Mouse (Mus musculus): ENCODE data around the gene Slc30a10. TPM values are rescaled to one million over a fixed set of nuclear protein-coding genes. Genes with fewer than 3 reads are reported as not detected.
A peak's percentile ranks its signal among the peaks of the same experiment; 100 is the strongest.

Gene Slc30a10
- polyA plus RNA-seq, 1 experiment from 2014 or later: 0.08 TPM

- Histone ChIP-seq H3K36me3 (ENCODE audit: insufficient read depth, low read length) (no peaks in the 10 kb centered on the region), H3K27ac (no peak overlapping the region), H3K9ac (ENCODE audit: low read depth, low read length) (no peak overlapping the region), H3K9me3 (replicated peaks; ENCODE audit: low read length) (no peaks in the 10 kb centered on the region), H3K4me3 (replicated peaks; ENCODE audit: low read depth, low read length) (no peak overlapping the region), H3K4me1 (replicated peaks; ENCODE audit: insufficient read depth, low read length) (no peaks in the 10 kb centered on the region), H3K4me2 (ENCODE audit: low read length) (no peak overlapping the region), H3K27me3 (ENCODE audit: insufficient read depth, low read length) (no peaks in the 10 kb centered on the region)
- WGBS: 87% methylated on average over 4 of the region's 4 CpGs
- DNase-seq (ENCODE audit: low spot score): no peak
- TF ChIP-seq CTCF (IDR thresholded peaks at IDR 0.05; ENCODE audit: low read depth): no peak
- no peak for ATAC-seq (replicated peaks; ENCODE audit: low FRiP score, low read depth)
These were observed 18.1 kb downstream of the Slc30a10 start for GRCm38 (mm10) chr1:185472730-185473129.

DNA sequence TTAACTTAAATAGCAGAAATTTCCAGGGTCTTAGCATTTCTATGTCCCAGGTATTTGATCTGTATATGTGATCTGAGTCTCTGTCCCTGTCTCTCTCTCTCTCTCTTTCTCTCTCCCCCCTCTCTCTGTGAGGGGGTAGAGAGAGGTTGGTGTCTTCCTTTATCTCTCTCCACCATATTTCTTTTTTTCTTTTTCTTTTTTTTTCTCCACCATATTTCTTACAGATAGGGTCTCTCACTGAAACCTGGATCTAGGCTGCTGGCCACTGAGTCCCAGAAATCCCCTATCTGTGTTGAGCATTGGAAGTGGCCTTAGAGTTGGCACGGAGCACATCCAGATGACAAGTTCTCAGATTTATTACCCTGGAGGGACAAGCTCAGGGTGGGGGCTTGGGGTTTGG lies 18.8 kb downstream of the Slc30a10 start:
- no peak overlapping the region for H3K4me3 ChIP-seq (replicated peaks; ENCODE audit: low read depth, low read length)
- no peaks in the 10 kb centered on the region for H3K9me3 ChIP-seq (replicated peaks; ENCODE audit: low read length)
- H3K4me2 ChIP-seq (ENCODE audit: low read length): no peak overlapping the region
- DNase-seq (ENCODE audit: low spot score): no peak
- WGBS: 69% methylated on average over 1 of the region's 1 CpGs
- no peak overlapping the region for H3K9ac ChIP-seq (ENCODE audit: low read depth, low read length)
- TF ChIP-seq CTCF (IDR thresholded peaks at IDR 0.05; ENCODE audit: low read depth): no peak
- H3K4me1 ChIP-seq (replicated peaks; ENCODE audit: insufficient read depth, low read length): no peaks in the 10 kb centered on the region
- no peaks in the 10 kb centered on the region for H3K36me3 ChIP-seq (ENCODE audit: insufficient read depth, low read length)
- no peaks in the 10 kb centered on the region for H3K27me3 ChIP-seq (ENCODE audit: insufficient read depth, low read length)
- no peak for ATAC-seq (replicated peaks; ENCODE audit: low FRiP score, low read depth)
- H3K27ac ChIP-seq: no peak overlapping the region

DNA sequence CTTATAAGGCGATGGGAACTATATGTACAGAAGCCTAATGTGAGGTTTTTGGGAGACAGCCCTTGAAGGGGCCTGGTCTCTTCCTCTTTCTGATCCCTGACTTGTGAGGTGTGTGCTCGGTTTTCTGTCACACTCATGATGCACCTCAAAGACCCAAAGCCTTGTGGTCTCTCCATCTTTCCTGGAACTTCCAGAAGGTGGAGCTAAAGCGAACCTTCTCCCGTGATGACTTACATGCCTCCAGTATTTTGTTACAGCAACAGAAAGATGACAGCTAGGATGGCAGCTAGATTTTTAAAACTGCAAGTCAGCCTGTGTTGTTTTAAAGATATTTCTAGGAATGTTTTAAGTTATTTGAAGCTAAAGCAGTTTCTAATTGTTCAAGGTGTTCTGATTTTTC lies 25.2 kb downstream of the Slc30a10 start:
- H3K4me3 ChIP-seq (replicated peaks; ENCODE audit: low read depth, low read length): no peak overlapping the region
- no peak overlapping the region for H3K9ac ChIP-seq (ENCODE audit: low read depth, low read length)
- no peak for TF ChIP-seq CTCF (IDR thresholded peaks at IDR 0.05; ENCODE audit: low read depth)
- H3K4me2 ChIP-seq (ENCODE audit: low read length): no peak overlapping the region
- DNase-seq (ENCODE audit: low spot score): no peak
- H3K27me3 ChIP-seq (ENCODE audit: insufficient read depth, low read length): no peaks in the 10 kb centered on the region
- no peaks in the 10 kb centered on the region for H3K9me3 ChIP-seq (replicated peaks; ENCODE audit: low read length)
- no peaks in the 10 kb centered on the region for H3K36me3 ChIP-seq (ENCODE audit: insufficient read depth, low read length)
- WGBS: 95% methylated on average over 4 of the region's 4 CpGs
- ATAC-seq (replicated peaks; ENCODE audit: low FRiP score, low read depth): no peak
- H3K4me1 ChIP-seq (replicated peaks; ENCODE audit: insufficient read depth, low read length): no peaks in the 10 kb centered on the region
- H3K27ac ChIP-seq: no peak overlapping the region

DNA sequence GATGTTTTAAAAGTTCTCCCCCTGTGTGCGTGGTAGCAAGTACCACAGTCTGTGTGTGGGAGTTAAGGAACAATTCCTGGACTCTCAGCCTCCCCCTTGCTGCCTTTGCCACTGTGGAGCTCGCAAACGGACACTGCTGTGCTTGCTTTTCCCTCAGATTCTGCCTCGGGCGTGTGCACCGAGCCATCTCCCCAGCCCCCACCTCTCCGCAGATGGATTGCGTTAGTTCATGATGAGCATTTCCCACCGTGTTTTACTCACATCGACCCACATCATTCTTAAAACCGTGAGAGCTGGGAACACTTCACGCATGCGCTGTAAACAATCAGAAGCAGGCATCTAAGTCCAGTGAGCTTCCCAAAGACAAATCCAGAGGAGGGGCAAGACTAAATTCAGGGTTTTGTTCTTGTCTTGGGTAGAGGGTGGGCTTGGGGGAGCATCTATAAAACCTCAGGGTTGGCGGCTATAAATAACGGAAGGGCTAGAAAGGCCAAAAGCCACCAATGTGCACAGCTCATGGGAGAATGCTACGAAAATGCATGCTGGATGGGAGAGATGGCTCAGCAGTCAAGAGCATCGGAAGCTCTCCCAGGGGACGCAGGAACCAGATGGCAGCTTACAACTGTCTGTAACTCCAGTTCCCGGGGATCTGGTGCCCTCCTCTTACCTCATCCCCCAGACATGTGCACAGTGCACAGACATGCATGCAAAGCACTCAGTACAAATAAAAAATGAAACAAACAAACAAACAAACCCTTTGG lies 27.5 kb downstream of the Slc30a10 start:
- peak overlapping the region; percentile 24; the same call in 1 of the 2 replicates for H3K4me3 ChIP-seq (replicated peaks; ENCODE audit: low read depth, low read length)
- H3K27ac ChIP-seq: no peak overlapping the region
- H3K4me1 ChIP-seq (replicated peaks; ENCODE audit: insufficient read depth, low read length): no peaks in the 10 kb centered on the region
- WGBS: 24% methylated on average over 19 of the region's 19 CpGs
- DNase-seq (ENCODE audit: low spot score) (peak; percentile 63), ATAC-seq (replicated peaks; ENCODE audit: low FRiP score, low read depth) (no peak)
- no peaks in the 10 kb centered on the region for H3K27me3 ChIP-seq (ENCODE audit: insufficient read depth, low read length)
- no peaks in the 10 kb centered on the region for H3K36me3 ChIP-seq (ENCODE audit: insufficient read depth, low read length)
- no peaks in the 10 kb centered on the region for H3K9me3 ChIP-seq (replicated peaks; ENCODE audit: low read length)
- no peak for TF ChIP-seq CTCF (IDR thresholded peaks at IDR 0.05; ENCODE audit: low read depth)
- H3K4me2 ChIP-seq (ENCODE audit: low read length): peak overlapping the region; percentile 52
- no peak overlapping the region for H3K9ac ChIP-seq (ENCODE audit: low read depth, low read length)

GRCm38 (mm10) chr1:185482762-185483161 lies 28.1 kb downstream of the Slc30a10 start:
- WGBS: 83% methylated on average over 2 of the region's 2 CpGs
- Histone ChIP-seq H3K4me3 (replicated peaks; ENCODE audit: low read depth, low read length) (no peak overlapping the region), H3K36me3 (ENCODE audit: insufficient read depth, low read length) (no peaks in the 10 kb centered on the region), H3K9me3 (replicated peaks; ENCODE audit: low read length) (no peaks in the 10 kb centered on the region), H3K27ac (no peak overlapping the region), H3K9ac (ENCODE audit: low read depth, low read length) (no peak overlapping the region), H3K4me2 (ENCODE audit: low read length) (no peak overlapping the region), H3K27me3 (ENCODE audit: insufficient read depth, low read length) (no peaks in the 10 kb centered on the region), H3K4me1 (replicated peaks; ENCODE audit: insufficient read depth, low read length) (no peaks in the 10 kb centered on the region)
- TF ChIP-seq CTCF (IDR thresholded peaks at IDR 0.05; ENCODE audit: low read depth): no peak
- DNase-seq (ENCODE audit: low spot score): no peak
- ATAC-seq (replicated peaks; ENCODE audit: low FRiP score, low read depth): no peak

GRCm38 (mm10) chr1:185483356-185484057 lies 28.9 kb downstream of the Slc30a10 start:
- Histone ChIP-seq H3K4me3 (replicated peaks; ENCODE audit: low read depth, low read length) (no peak overlapping the region), H3K4me2 (ENCODE audit: low read length) (no peak overlapping the region), H3K27me3 (ENCODE audit: insufficient read depth, low read length) (no peaks in the 10 kb centered on the region), H3K9ac (ENCODE audit: low read depth, low read length) (no peak overlapping the region), H3K9me3 (replicated peaks; ENCODE audit: low read length) (no peaks in the 10 kb centered on the region), H3K27ac (no peak overlapping the region), H3K36me3 (ENCODE audit: insufficient read depth, low read length) (no peaks in the 10 kb centered on the region), H3K4me1 (replicated peaks; ENCODE audit: insufficient read depth, low read length) (no peaks in the 10 kb centered on the region)
- ATAC-seq (replicated peaks; ENCODE audit: low FRiP score, low read depth) (no peak), DNase-seq (ENCODE audit: low spot score) (no peak)
- TF ChIP-seq CTCF (IDR thresholded peaks at IDR 0.05; ENCODE audit: low read depth): no peak
- WGBS: 55% methylated on average over 12 of the region's 12 CpGs
